Mouse (Mus musculus) heart, postnatal 14 days (tissue): ENCODE data around the gene Rnf5. TPM values are rescaled to one million over a fixed set of nuclear protein-coding genes. Genes with fewer than 3 reads are reported as not detected.
A peak's percentile ranks its signal among the peaks of the same experiment; 100 is the strongest.

Source experiments
- DNase-seq, 2 experiments: peaks; one replicate each; pipeline ENCODE4 v3.0.0; 2021 to 2022
- intact Hi-C: fragments of 180-260 bp; cut with DNase I; formaldehyde crosslinking; loops from one replicate; pipeline ENCODE4 v1.15.1; 2025
- total RNA-seq, 2 experiments: library from RNA; stranded (reverse); gene quantifications; 2 replicates each; pipeline ENCODE4 v1.2.3; 2021

The Rnf5 gene
- total RNA-seq, 2 experiments from 2014 or later = 33.6 to 35.4 TPM

GRCm38 (mm10) chr17:34564003-34564421 is 39.5 kb downstream of the Rnf5 start, which contains the start of gene Notch4:
TSS of gene Notch4 (plus strand) at chr17:34564268.
- intact Hi-C loops = no loop called here
- DNase-seq = peak; percentile 55 to 69

DNA sequence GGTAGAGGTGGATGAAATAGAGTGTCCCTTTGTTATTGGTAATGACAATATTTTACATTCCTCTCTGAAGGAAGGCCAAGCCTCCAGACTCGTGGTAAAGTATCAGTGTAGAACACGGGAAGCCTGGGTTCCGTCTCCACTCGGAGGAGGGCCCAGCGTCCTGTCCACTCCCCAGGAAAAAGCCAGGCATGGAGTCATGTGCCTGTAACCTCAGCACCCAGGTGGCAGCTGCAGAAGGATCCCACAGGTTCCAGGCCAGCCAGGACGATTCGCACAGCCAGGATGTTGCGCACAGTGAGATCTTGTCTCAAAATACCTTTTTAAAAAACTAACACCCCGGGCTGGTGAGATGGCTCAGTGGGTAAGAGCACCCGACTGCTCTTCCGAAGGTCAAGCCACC is 40.1 kb downstream of the Rnf5 start:
- intact Hi-C loops = no loop called here
- no peak for DNase-seq

GRCm38 (mm10) chr17:34562595-34562994 is 40.9 kb downstream of the Rnf5 start:
- DNase-seq = no peak
- intact Hi-C loops = no loop called here

GRCm38 (mm10) chr17:34561200-34561599 is 42.3 kb downstream of the Rnf5 start:
- intact Hi-C loops = no loop called here
- no peak for DNase-seq

DNA sequence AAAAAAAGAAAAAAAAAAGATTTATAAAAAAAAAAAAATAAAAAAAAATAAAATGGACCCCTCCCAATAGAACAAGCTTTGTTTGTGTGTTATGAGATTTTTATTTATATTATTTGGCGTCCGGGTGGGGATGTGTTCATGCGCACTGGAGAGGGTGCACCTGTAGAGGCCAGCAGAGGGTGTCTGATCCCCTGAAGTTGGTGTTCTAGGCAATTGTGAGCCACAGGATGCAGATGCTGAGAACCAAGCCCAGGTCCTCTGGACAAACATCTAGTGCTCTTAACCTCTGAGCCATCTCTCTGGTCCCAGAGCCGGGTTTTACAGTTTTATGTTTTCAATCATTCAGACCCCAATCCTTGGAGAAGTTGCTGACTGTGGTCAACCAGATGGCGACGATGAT is 43.1 kb downstream of the Rnf5 start:
- intact Hi-C loops = no loop called here
- no peak for DNase-seq

- DNase-seq = no peak
- intact Hi-C loops = no loop called here
Observed at GRCm38 (mm10) chr17:34559895-34560294, 43.6 kb downstream of the Rnf5 start.

DNA sequence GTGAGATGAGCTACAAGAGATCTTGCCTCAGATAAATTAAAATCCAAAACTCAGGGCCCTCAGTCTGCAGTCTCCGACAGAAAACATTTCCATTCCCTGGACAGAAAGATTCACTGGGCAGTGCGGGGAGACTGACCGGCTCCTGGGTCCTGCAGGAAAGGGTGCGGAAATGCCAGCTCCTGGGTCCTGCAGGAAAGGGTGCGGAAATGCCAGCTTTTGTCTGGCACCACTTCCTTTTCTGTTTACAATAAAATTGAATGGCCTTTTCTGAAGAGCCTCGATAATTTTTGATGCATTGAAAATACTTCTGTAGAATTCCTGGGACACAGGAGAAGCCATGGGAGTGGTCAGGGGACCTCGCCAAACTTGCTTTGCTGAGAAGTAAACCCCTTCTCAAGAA is 44.4 kb downstream of the Rnf5 start:
- no peak for DNase-seq
- intact Hi-C loops = no loop called here

DNA sequence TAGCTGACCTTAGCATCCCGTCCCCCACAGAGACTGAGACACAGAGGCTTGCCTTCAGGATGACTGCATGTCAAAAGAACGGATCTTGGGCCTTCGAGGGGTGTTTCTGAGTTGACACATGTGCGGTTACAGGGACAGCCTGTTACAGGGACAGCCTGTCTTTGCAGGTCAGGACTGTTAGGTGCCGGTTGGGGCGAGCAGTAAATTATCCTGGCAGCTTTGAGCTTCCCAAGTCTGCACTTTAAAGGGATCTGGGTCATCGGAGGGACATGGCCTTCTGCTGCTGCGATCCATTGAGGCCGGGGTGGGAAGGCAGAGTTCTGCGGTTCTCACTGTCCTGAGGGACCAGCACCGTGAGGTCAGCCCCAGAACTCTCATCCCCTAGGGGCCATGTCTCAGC is 46.1 kb downstream of the Rnf5 start:
- no peak for DNase-seq
- intact Hi-C loops = no loop called here

- intact Hi-C loops = no loop called here
- DNase-seq = no peak
Observed at GRCm38 (mm10) chr17:34556406-34556805, 47.1 kb downstream of the Rnf5 start.

DNA sequence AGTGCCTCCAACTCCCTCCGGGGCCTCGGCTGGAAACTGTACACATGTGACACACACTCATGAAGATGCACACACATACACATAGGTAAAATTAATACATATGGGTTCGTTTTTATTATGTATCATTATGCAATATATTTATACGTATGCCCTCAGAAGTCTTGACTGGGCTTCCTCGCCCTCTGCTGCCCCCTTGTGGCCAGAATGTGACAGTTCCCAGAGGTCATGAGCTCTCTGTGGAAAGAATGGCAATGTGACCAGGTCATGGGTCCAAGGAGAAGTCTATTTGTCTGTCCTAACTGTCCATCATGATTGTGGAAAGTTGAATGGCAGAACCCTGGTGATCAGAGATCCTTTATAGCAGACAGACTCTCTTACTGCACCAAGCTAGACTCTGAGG is 48.0 kb downstream of the Rnf5 start:
- intact Hi-C loops = loop anchor here (1.0 kb wide), 1 partner anchor 116 kb away; no protein-coding TSS in a partner anchor
- DNase-seq = peak; percentile 84 to 89

Other genes starting within 250 kb of the Rnf5 start
- under 1 TPM; 0.27 to 0.33 TPM for gene Btnl2, start 248.9 kb downstream of the Rnf5 start, total RNA-seq
- not detected for gene Btnl1, start 226.6 kb downstream of the Rnf5 start, total RNA-seq
- gene BC051142, start 204.9 kb downstream of the Rnf5 start, total RNA-seq = under 1 TPM in 1 of 2 experiments, not detected in 1; 0.24 TPM
- gene Btnl4, start 126.4 kb downstream of the Rnf5 start, total RNA-seq = not detected
- gene Btnl6, start 86.3 kb downstream of the Rnf5 start, total RNA-seq = not detected
- 10 to 100 TPM; 47.9 to 52.6 TPM for gene Notch4, start 39.4 kb downstream of the Rnf5 start, total RNA-seq
- 1 to 10 TPM; 5.6 to 7.8 TPM for gene Gpsm3, start 13.9 kb downstream of the Rnf5 start, total RNA-seq
- 10 to 100 TPM; 20.1 to 22.6 TPM for gene Pbx2, start 12.4 kb downstream of the Rnf5 start, total RNA-seq
- gene Ager, start 5.8 kb downstream of the Rnf5 start, total RNA-seq = 1 to 10 TPM; 1.0 to 1.2 TPM
- gene Agpat1, start 572 bp upstream of the Rnf5 start, total RNA-seq = 10 to 100 TPM; 56.3 to 57.9 TPM
- 1 to 10 TPM; 2.1 to 2.7 TPM for gene Egfl8, start 12.3 kb upstream of the Rnf5 start, total RNA-seq
- gene Ppt2, start 24.8 kb upstream of the Rnf5 start, total RNA-seq = 10 to 100 TPM; 42.6 to 43.2 TPM
- 1 to 10 TPM; 1.9 to 3.1 TPM for gene Prrt1, start 25.8 kb upstream of the Rnf5 start, total RNA-seq
- gene Fkbpl, start 41.1 kb upstream of the Rnf5 start, total RNA-seq = 1 to 10 TPM; 8.2 to 8.3 TPM
- gene Atf6b, start 43.5 kb upstream of the Rnf5 start, total RNA-seq = 10 to 100 TPM; 18.0 to 19.0 TPM
- 10 to 100 TPM; 48.6 to 56.7 TPM for gene Tnxb, start 66.8 kb upstream of the Rnf5 start, total RNA-seq
- 10 to 100 TPM; 17.9 to 21.3 TPM for gene C4b, start 140.2 kb upstream of the Rnf5 start, total RNA-seq
- gene Cyp21a1, start 200.9 kb upstream of the Rnf5 start, total RNA-seq = not detected
- 10 to 100 TPM; 10.7 to 13.5 TPM for gene Stk19, start 233.3 kb upstream of the Rnf5 start, total RNA-seq
- gene Dxo, start 233.3 kb upstream of the Rnf5 start, total RNA-seq = 10 to 100 TPM; 17.5 to 18.2 TPM
- 10 to 100 TPM; 25.0 to 25.4 TPM for gene Skiv2l, start 246.5 kb upstream of the Rnf5 start, total RNA-seq
- gene Nelfe, start 246.7 kb upstream of the Rnf5 start, total RNA-seq = 10 to 100 TPM; 13.1 to 15.5 TPM